Mouse (Mus musculus): ENCODE measurements around the gene Tmco1.

GRCm38 (mm10) chr1:167331106-167331505 lies 22.9 kb downstream of the Tmco1 start:
- TF ChIP-seq POLR2A (IDR thresholded peaks at IDR 0.05; ENCODE audit: low read depth, low read length) (no peak), CTCF (IDR thresholded peaks at IDR 0.05; ENCODE audit: extremely low read depth, insufficient read length, insufficient replicate concordance, low read depth, low read length) (no peak)
